Mouse (Mus musculus): ENCODE data around the gene Psg22. TPM values are rescaled to one million over a fixed set of nuclear protein-coding genes. Genes with fewer than 3 reads are reported as not detected.
"Not testable (repeated sequence)": the region's sequence is repeated elsewhere in the genome, so short reads cannot be mapped to it uniquely, and the experiment has no call there.

The Psg22 gene
- polyA plus RNA-seq, 1 experiment from 2014 or later = not detected

- Histone ChIP-seq H3K9ac (replicated peaks; ENCODE audit: low read depth, low read length) (no peak overlapping the region), H3K9me3 (ENCODE audit: control insufficient read depth, low read depth, low read length) (no peaks in the 10 kb centered on the region), H3K4me2 (replicated peaks; ENCODE audit: low read depth, low read length) (no peak overlapping the region), H3K36me3 (ENCODE audit: control insufficient read depth, insufficient read depth, low read length) (no peaks in the 10 kb centered on the region), H3K4me3 (ENCODE audit: low read depth, low read length) (no peak overlapping the region), H3K4me1 (ENCODE audit: control insufficient read depth, insufficient read depth, low read length) (no peaks in the 10 kb centered on the region), H3K27me3 (ENCODE audit: control insufficient read depth, insufficient read depth, low read length) (no peaks in the 10 kb centered on the region), H3K27ac (ENCODE audit: low read length) (no peak overlapping the region)
- 72% methylated on average over 1 of the region's 1 CpGs for WGBS
- no peak for ATAC-seq (ENCODE audit: insufficient number of reproducible peaks, insufficient read depth, low FRiP score, low read depth)
These were observed 10.5 kb downstream of the Psg22 start for GRCm38 (mm10) chr7:18728391-18728790.

- Histone ChIP-seq H3K27me3 (ENCODE audit: control insufficient read depth, insufficient read depth, low read length) (no peaks in the 10 kb centered on the region), H3K4me2 (replicated peaks; ENCODE audit: low read depth, low read length) (no peak overlapping the region), H3K27ac (ENCODE audit: low read length) (no peak overlapping the region), H3K36me3 (ENCODE audit: control insufficient read depth, insufficient read depth, low read length) (no peaks in the 10 kb centered on the region), H3K9ac (replicated peaks; ENCODE audit: low read depth, low read length) (no peak overlapping the region), H3K9me3 (ENCODE audit: control insufficient read depth, low read depth, low read length) (no peaks in the 10 kb centered on the region), H3K4me1 (ENCODE audit: control insufficient read depth, insufficient read depth, low read length) (no peaks in the 10 kb centered on the region), H3K4me3 (ENCODE audit: low read depth, low read length) (no peak overlapping the region)
- ATAC-seq (ENCODE audit: insufficient number of reproducible peaks, insufficient read depth, low FRiP score, low read depth) = no peak
These were observed 15.2 kb downstream of the Psg22 start for GRCm38 (mm10) chr7:18733111-18733510.

GRCm38 (mm10) chr7:18734451-18734850 is 16.6 kb downstream of the Psg22 start:
- Histone ChIP-seq H3K4me3 (ENCODE audit: low read depth, low read length) (no peak overlapping the region), H3K9ac (replicated peaks; ENCODE audit: low read depth, low read length) (no peak overlapping the region), H3K27me3 (ENCODE audit: control insufficient read depth, insufficient read depth, low read length) (no peaks in the 10 kb centered on the region), H3K36me3 (ENCODE audit: control insufficient read depth, insufficient read depth, low read length) (no peaks in the 10 kb centered on the region), H3K27ac (ENCODE audit: low read length) (no peak overlapping the region), H3K4me1 (ENCODE audit: control insufficient read depth, insufficient read depth, low read length) (no peaks in the 10 kb centered on the region), H3K4me2 (replicated peaks; ENCODE audit: low read depth, low read length) (no peak overlapping the region), H3K9me3 (ENCODE audit: control insufficient read depth, low read depth, low read length) (no peaks in the 10 kb centered on the region)
- 12% methylated on average over 1 of the region's 1 CpGs for WGBS
- no peak for ATAC-seq (ENCODE audit: insufficient number of reproducible peaks, insufficient read depth, low FRiP score, low read depth)

GRCm38 (mm10) chr7:18746189-18746860 is 28.4 kb downstream of the Psg22 start:
- H3K27ac ChIP-seq (ENCODE audit: low read length) = peak overlapping the region; percentile 44; the same call in 1 of the 2 replicates
- 0 out of 2 replicates have a peak, but pooled peaks cover 6% of the 10 kb centered on the region for H3K27me3 ChIP-seq (ENCODE audit: control insufficient read depth, insufficient read depth, low read length)
- 8% methylated on average over 20 of the region's 20 CpGs for WGBS
- no peak overlapping the region; the same call in 1 of the 2 replicates for H3K4me2 ChIP-seq (replicated peaks; ENCODE audit: low read depth, low read length)
- no peak overlapping the region; the same call in 1 of the 2 replicates for H3K4me3 ChIP-seq (ENCODE audit: low read depth, low read length)
- ATAC-seq (ENCODE audit: insufficient number of reproducible peaks, insufficient read depth, low FRiP score, low read depth) = peak; percentile 74; the same call in 1 of the 2 replicates
- H3K9ac ChIP-seq (replicated peaks; ENCODE audit: low read depth, low read length) = no peak overlapping the region
- no peaks in the 10 kb centered on the region for H3K4me1 ChIP-seq (ENCODE audit: control insufficient read depth, insufficient read depth, low read length)
- no peaks in the 10 kb centered on the region for H3K36me3 ChIP-seq (ENCODE audit: control insufficient read depth, insufficient read depth, low read length)
- no peaks in the 10 kb centered on the region for H3K9me3 ChIP-seq (ENCODE audit: control insufficient read depth, low read depth, low read length)

- not testable (repeated sequence) for H3K9me3 ChIP-seq (ENCODE audit: control insufficient read depth, low read depth, low read length); ATAC-seq (ENCODE audit: insufficient number of reproducible peaks, insufficient read depth, low FRiP score, low read depth); H3K9ac ChIP-seq (replicated peaks; ENCODE audit: low read depth, low read length); H3K27ac ChIP-seq (ENCODE audit: low read length); H3K4me2 ChIP-seq (replicated peaks; ENCODE audit: low read depth, low read length); H3K36me3 ChIP-seq (ENCODE audit: control insufficient read depth, insufficient read depth, low read length); H3K4me1 ChIP-seq (ENCODE audit: control insufficient read depth, insufficient read depth, low read length); H3K4me3 ChIP-seq (ENCODE audit: low read depth, low read length); H3K27me3 ChIP-seq (ENCODE audit: control insufficient read depth, insufficient read depth, low read length)
- WGBS = 59% methylated on average over 2 of the region's 2 CpGs
These were observed 29.5 kb downstream of the Psg22 start for GRCm38 (mm10) chr7:18747420-18747819.

GRCm38 (mm10) chr7:18748994-18749895 is 31.4 kb downstream of the Psg22 start:
- Histone ChIP-seq H3K9me3 (ENCODE audit: control insufficient read depth, low read depth, low read length) (no peaks in the 10 kb centered on the region), H3K9ac (replicated peaks; ENCODE audit: low read depth, low read length) (no peak overlapping the region), H3K4me2 (replicated peaks; ENCODE audit: low read depth, low read length) (no peak overlapping the region), H3K36me3 (ENCODE audit: control insufficient read depth, insufficient read depth, low read length) (no peaks in the 10 kb centered on the region), H3K4me3 (ENCODE audit: low read depth, low read length) (no peak overlapping the region), H3K4me1 (ENCODE audit: control insufficient read depth, insufficient read depth, low read length) (no peaks in the 10 kb centered on the region), H3K27me3 (ENCODE audit: control insufficient read depth, insufficient read depth, low read length) (0 out of 2 replicates have a peak, but pooled peaks cover 6% of the 10 kb centered on the region), H3K27ac (ENCODE audit: low read length) (no peak overlapping the region)
- WGBS = 22% methylated on average over 6 of the region's 6 CpGs
- no peak; the same call in 1 of the 2 replicates for ATAC-seq (ENCODE audit: insufficient number of reproducible peaks, insufficient read depth, low FRiP score, low read depth)

GRCm38 (mm10) chr7:18749896-18750477 is 32.1 kb downstream of the Psg22 start:
- not testable (repeated sequence) for H3K27me3 ChIP-seq (ENCODE audit: control insufficient read depth, insufficient read depth, low read length); H3K4me3 ChIP-seq (ENCODE audit: low read depth, low read length); H3K4me1 ChIP-seq (ENCODE audit: control insufficient read depth, insufficient read depth, low read length); H3K27ac ChIP-seq (ENCODE audit: low read length); H3K36me3 ChIP-seq (ENCODE audit: control insufficient read depth, insufficient read depth, low read length); H3K9ac ChIP-seq (replicated peaks; ENCODE audit: low read depth, low read length); H3K9me3 ChIP-seq (ENCODE audit: control insufficient read depth, low read depth, low read length); H3K4me2 ChIP-seq (replicated peaks; ENCODE audit: low read depth, low read length)
- ATAC-seq (ENCODE audit: insufficient number of reproducible peaks, insufficient read depth, low FRiP score, low read depth) = peak; percentile 77; the same call in 1 of the 2 replicates
- 55% methylated on average over 11 of the region's 13 CpGs for WGBS

GRCm38 (mm10) chr7:18760152-18760551 is 42.3 kb downstream of the Psg22 start:
- not testable (repeated sequence) for H3K9me3 ChIP-seq (ENCODE audit: control insufficient read depth, low read depth, low read length); H3K9ac ChIP-seq (replicated peaks; ENCODE audit: low read depth, low read length); H3K27me3 ChIP-seq (ENCODE audit: control insufficient read depth, insufficient read depth, low read length); H3K27ac ChIP-seq (ENCODE audit: low read length); H3K4me1 ChIP-seq (ENCODE audit: control insufficient read depth, insufficient read depth, low read length); ATAC-seq (ENCODE audit: insufficient number of reproducible peaks, insufficient read depth, low FRiP score, low read depth); H3K36me3 ChIP-seq (ENCODE audit: control insufficient read depth, insufficient read depth, low read length); H3K4me2 ChIP-seq (replicated peaks; ENCODE audit: low read depth, low read length); H3K4me3 ChIP-seq (ENCODE audit: low read depth, low read length)
- WGBS = 87% methylated on average over 7 of the region's 7 CpGs

All from stomach, embryonic 14.5 days (tissue).